Mouse (Mus musculus) left cerebral cortex, adult 8-10 months (tissue): ENCODE data around the gene Pkp2. TPM values are rescaled to one million over a fixed set of nuclear protein-coding genes. Genes with fewer than 3 reads are reported as not detected.
"Not testable (repeated sequence)": the region's sequence is repeated elsewhere in the genome, so short reads cannot be mapped to it uniquely, and the experiment has no call there.

Experiments
- DNase-seq, 2 experiments: peaks; one replicate each; pipeline ENCODE4 v3.0.0; 2022; ENCODE audit warnings: low spot score in 2 of 2
- total RNA-seq, 4 experiments: library from RNA; stranded (reverse); gene quantifications; 2 replicates each; pipeline ENCODE4 v1.2.4; 2022

Pkp2 gene
- total RNA-seq = 1 to 10 TPM; 5.6 to 6.4 (median 6.0) TPM

DNA sequence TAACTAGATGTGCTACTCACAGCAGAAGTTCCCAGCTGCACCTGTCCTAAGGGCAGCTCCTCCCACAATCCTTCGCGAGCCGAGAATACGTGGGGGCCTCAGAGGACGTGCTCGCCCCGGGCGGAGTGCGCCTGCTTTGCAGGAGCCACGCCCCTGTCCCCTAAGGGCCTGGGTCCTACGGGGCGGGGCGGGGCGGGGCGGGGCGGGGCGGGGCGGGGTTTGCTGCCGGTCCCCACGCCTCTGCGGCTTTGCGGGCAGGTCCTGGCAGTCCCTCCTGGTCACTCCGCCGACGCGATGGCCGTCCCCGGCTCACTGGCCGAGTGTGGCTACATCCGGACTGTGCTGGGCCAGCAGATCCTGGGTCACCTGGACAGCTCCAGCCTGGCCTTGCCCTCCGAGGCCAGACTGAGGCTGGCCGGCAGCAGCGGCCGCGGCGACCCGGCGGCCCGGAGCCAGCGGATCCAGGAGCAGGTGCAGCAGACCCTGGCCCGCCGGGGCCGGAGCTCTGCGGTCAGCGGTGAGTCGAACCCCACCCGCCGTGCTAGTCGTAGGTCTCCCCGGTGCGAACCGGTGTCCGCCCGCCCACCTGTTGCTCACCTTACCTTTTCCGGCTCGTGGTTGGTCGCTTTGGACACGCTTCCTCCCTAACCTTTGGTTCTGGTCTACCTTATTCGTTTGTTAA, at the start of gene Pkp2:
Pkp2 (plus strand) TSS at position 240 of the 682 bp plus-strand sequence.
- peak; percentile 17 to 22 for DNase-seq

DNA sequence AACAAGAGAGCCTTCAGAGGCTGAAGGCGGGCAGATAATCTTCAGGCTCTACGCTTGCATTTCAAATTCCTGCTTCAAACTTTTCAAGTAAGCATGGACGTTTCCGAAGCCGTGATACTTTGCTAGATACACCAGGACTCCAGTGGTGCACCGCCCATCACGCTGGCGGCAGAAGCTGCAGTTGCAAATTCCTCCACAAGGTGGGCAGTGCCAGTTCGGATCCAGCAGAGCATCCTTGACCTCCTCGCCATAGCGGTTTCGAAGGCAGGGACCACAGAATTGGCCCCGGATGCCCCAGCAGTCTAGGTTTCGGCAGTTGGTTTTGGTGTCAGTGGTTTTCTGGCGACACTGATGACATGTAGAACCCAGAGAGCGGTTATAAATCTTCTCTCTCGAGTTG, 15.7 kb upstream of the Pkp2 start:
- no peak for DNase-seq

DNA sequence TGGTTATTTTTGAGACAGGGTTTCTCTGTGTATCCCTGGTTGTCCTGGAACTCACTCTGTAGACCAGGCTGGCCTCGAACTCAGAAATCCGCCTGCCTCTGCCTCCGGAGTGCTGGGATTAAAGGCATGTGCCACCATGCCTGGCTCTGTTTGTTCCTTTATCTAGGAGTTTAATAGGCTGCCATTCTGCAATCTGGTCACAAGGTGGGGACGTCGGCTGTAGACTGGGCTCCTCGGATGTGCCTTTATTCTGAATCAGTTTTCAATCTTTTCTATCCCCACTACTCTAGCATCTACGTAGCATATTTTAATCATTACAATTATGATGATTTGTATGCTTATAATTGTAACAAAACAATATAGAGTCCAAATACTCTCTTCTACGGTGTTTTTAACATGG, 11.1 kb upstream of the Pkp2 start:
- peak in 1 of 2 experiments; percentile 9 for DNase-seq

DNA sequence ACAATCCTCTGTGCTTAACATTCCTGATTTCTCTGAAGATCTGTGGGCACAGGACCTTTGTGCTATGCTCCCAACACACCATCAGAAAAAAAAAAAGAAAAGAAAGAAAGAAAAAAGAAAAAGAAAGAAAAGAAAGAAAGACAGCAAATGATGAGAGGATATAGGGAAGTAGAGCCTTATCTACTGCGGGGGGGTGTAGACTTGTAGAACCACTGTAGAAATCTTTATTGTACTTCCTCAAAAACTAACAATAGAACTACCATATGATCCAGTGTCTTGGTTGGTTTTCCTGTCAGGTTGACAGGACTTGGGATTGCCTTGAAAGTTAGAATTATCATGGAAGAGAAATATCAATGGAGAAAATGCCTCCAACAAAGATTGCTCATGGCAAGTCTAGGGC, 8.5 kb upstream of the Pkp2 start:
- no peak for DNase-seq

DNA sequence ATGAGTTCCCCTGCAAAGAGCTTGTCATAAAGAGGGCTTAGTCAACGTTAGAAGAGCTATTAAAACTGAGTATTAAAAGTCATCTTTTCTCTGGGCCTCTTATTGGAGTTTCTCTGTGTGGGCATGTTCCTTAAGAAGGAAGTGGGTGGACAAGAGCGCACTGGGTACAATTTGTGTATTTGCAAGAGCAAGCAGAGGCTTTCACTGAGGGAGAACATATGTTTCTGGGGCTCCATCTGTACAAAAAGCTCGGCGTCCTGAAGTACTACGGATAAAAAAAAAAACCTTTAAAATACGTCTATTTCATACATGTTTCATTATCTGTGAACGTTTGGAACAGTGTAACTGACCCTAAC, 417 bp upstream of the Pkp2 start:
- peak in 1 of 2 experiments; percentile 13 for DNase-seq

DNA sequence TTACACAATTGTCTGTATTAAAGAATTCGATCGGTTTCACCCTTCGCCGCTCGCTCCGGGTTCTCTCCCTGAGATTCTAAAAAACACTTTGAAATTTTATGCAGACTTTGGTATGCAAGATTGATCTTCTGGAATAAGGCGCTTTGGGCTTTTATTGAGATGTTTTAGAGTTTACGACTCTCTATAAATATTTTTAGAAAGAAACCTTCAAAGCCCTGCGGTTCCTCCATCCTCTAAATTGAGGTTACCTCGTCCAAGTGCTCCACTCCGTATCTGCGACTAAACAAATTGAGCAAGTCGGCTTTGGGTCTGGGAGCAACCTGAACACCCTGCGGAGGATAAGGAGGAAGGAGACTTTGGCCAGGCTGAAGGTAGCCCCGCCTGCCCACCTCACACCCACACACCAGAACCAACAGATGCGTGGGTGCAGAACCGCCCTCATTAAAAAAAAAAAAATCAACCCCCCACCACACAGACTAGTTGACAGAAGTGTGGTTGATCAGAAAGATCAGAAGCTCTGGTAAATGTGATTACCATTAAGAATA, 715 bp downstream of the Pkp2 start:
- no peak for DNase-seq

DNA sequence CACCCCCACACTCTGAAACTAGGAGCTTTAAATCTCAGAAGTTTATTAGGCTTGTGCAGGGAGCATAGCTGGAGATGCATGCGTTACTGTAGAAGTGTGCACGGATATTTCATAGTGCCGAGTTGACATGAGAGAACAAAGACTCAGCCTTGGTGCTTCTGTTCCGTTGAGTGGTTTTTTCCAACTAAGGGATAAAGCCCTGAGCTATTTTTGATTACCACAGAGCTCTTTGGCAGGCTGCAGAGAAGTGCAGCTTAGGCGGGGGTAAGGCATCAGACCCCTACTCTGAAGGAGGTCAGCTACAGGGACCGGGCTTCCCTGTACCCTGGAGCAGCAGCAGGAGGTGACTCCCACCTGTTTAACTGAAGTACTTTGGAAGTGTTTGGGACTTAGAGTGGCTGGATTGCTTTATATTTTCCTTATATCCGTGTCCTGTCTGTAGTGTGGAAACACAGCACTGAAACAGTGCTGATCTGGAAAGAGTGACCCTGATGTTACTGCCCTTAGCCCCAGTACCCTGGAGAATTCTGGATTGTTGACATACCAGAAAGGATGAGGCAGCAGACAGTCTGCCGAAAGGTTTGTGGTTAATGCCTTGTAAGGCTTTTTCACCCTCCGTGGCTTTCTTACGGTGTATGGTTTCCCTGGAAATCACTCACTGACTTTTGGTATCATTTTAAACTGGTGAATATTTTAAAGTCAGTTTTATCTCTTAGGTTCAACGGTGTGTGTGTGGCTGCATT, 2.7 kb downstream of the Pkp2 start:
- DNase-seq = no peak

DNA sequence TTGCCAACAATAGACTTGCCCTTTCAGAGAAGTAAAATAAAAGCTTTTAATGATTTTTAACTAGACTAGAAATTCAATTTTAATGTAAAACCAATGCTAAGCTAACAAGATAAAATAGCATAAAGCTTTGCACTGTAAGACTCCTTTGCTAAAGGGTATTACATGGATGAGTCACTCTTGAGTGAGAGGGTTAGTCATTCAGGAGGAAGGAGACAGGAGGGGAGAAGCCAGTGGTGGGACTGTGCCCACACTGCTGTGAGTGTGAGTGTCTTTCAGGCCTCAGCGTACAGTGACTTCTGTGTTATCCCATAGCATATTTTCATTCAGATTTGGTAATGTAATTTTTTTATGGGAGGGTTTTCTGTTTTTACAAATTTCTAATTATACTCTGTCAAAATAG, 3.8 kb downstream of the Pkp2 start:
- DNase-seq = peak in 1 of 2 experiments; percentile 11

DNA sequence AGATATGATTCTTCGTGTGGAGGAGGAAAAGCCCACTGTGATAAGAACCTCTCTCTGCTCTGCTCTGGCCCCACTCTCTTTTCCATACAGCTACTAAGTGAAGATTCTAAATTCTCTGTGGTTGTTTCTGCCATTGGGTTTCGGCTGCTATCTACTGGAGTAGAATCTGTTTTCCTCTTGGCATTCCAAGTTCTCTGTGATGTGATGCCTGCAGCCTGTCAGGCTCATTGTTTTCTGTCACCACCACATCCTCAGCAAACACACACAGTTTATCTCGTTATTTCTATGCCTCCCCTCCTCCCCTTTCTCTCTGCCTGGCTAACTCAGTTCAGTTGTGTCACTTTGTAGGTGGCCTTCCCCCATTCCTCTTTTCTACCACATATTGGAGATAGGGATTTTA, 6.7 kb downstream of the Pkp2 start:
- no peak for DNase-seq

DNA sequence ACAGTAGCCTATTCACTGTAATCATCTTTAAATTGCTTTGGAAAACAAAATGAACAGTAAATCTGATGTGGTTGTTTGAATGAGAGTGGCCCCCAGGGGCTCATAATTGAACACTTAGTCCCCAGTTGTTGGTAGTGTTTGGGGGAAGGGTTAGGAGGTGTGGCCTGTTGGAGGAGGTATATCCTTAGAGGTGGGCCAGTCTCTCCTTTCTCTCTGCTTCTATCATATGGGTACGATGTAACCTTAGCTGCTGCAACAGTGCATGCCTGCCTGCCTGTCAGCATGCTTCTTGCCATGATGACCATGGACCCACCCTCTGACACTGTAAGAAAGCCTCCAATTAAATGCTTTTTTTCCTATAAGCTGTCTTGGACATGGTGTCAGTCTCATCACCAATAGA, 9.5 kb downstream of the Pkp2 start:
- no peak for DNase-seq

DNA sequence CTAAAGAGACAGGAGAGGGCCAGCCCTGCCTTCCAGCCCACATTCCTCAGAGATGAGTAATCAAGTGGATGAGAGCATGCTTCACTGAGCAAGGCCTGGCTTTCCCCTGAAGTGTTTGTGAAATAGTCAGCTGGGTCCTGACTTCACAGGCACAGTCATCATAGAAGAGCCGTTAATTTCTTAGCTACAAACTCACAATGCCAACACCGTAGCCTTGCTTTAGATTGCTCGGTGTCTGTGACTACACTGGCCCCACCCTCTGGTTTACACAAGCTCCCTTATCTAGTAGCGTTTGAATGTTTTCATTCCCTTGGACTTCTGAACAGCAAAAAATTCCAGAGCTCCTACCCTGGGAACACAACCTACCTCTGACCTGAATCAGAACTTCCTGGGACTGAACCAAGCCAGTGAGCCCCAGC, 11.4 kb downstream of the Pkp2 start:
- DNase-seq = no peak

DNA sequence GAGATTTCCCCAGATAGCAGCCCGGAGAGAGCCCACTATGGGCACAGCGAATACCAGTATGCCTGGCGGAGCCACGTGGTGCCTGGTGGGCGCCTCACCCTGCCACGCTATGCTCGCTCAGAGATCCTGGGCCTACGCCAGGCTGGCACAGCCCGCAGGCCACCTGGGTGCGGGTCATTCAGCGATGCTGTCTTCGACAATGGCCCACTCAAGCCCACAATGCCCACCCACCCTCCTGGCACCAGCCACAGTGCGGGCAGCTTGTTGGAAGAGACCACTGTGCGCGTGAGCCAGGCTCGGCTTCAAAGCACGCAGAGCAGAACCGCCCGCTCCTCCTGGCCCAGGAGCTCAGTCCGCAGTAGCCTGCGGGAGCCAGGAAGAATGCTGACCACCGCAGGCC, 12.7 kb downstream of the Pkp2 start:
- DNase-seq = peak in 1 of 2 experiments; percentile 36

DNA sequence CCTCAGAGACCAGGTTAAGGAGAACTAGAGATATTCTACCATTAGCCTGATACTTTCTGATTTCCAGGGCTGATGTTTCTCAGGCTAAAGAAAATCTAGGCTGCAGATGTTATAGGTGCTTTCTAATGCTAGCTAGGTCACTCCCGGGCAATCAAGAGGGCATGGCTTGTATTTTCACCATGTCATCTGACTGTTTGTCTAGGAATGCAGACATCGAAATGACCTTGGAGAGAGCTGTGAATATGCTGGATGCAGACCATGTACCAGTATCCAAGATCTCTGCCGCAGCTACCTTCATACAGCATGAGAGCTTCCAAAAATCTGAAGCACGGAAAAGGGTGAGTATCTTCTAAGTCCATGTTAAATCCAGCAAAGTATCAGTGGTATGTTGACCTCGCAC, 17.3 kb downstream of the Pkp2 start:
- DNase-seq = no peak

DNA sequence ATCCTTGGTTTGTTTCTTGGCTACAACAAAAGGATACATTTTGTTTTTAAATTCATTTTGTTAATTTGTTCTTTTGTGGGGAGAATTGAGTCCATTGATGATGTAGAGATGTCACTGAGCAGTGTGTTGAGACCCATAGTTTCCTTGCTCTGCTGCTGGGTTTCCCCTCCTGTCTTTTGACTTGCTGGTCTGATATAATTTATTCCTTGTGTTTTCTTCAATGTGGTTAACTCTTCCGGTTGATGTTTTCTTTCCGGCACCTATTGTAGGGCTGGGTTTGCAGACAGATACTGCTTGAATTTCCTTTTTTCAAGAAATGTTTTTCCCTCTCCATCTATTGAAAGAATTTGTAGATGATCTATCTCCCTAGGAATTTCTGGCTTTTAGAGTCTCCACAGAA, 20.8 kb downstream of the Pkp2 start:
- no peak for DNase-seq

DNA sequence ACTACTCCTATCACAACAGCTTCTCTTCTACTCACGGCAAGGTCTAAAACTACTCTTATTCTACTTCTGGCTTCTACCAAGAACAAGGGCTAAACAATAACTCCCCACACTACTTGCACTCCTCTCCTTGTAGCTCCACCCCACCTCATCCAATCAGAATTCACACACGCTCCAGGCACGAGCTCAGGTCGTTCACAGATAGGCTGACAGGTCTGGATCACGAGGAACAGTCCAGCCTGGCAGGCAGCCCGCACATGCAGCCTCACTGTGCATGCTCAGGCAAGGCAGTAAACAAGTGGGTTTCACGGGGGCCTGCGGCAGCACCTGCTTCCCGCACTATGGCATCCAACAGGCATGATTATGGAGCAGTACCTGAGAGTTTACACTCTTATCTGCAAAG, 23.6 kb downstream of the Pkp2 start:
- DNase-seq = not testable (repeated sequence)

DNA sequence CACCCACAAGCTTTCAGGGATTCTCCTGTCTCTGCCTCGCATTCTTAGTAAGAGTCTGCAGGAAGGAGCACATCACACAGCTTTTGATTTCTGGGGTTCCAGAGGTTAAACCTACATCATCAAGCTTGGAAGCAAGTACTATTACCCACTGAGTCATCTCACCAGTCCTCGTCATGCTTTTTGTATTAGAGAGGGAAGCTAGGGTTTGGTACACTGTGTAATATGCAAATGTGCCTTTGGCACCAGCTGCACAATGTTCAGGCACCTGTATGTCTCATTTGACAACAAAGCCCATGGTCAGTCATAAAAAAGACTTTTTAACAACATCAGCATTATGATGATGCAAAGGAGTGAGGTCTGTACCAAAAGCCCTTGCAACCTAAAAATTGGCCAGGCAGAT, 25.2 kb downstream of the Pkp2 start:
- DNase-seq = no peak

DNA sequence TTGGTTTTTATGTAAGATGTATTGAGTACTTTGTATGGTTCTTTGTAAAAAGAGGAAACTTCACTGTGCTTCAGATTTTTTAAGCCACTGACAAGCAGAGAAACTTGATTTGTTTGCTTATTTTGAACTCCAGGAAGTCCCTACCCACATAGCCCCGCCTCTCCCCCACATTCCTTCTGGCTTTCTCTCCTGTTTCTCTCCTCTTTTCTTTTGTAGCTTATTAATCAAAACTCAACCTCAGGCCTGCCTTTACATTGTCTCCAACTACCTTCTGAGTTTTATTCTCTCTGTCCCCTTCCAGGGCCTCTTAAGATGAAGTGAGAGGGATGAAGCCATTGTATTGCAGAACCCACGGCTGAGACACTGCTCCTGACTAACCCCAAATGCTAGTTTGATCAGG, 31.6 kb downstream of the Pkp2 start:
- DNase-seq = no peak

DNA sequence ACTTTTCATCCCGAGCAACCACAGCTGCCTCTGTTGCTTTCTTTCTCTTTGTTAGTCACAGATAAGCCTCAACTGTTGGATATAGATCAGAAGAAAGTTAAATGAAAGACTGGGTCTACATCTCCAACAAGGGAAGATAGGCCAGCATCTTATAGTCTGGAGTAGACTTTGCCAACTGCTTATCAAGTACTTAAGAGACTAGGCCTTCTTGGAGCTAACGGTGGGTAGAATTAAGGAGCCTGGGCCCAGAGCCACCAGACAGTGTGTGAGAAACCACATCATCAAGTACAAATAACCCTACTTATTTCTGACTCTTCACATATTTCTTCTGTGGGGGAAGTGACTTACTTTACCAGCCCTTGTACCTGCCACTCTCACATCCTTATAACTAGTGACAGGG, 37.4 kb downstream of the Pkp2 start:
- no peak for DNase-seq

DNA sequence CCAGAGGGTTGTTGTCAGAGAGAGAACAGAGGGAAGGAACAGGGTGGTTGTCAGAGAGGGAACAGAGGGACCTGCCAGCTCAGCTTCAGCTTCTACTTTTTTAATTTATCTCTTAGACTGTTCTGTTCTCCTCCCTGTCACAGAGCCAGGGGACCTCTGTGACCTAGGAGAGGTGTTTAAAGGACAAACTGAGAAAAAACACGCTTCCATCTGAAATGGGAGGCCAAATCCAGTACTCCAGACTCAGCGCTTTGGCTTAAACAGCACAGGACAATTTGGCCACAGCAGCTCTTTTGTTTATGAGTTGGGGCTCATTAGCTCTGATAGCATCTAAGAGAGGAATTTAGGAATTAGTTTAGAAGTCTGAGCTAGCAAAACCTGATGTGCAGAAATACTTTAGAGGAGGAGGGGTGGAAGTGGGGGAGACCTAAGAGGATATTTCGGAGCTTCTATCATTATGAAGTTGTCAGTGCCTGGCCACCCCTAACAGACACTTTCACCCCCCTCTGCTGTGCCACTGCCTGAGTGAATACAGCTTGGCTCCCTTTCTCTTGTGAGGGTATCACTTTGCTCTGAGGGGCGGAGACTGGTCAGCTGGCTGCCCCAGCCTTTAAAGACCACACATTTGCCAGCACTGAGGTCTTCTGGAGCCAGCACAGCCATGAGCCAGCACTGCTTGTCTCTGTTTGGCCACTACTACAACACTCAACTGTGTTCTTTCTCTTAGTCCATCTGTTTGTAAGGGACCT, 40.4 kb downstream of the Pkp2 start:
- no peak for DNase-seq

DNA sequence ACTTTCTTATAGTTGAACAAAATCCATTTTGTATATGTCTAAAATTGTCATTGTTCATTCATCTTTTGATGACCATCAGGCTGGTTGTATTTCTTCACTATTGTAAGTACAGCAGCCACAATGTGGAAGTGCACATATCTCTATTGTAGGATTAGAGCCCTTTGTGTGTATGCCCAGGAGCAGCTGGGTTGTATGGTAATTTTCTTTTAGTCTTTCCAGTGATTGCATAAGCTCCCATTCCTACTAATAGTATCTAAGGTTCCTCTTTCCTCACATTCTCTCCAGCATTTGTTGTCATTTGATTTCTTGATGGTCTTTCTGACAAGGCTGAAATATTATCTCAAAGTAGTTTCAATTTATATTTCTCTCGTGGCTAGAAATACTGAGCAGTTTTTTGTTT, 42.1 kb downstream of the Pkp2 start:
- DNase-seq = no peak

DNA sequence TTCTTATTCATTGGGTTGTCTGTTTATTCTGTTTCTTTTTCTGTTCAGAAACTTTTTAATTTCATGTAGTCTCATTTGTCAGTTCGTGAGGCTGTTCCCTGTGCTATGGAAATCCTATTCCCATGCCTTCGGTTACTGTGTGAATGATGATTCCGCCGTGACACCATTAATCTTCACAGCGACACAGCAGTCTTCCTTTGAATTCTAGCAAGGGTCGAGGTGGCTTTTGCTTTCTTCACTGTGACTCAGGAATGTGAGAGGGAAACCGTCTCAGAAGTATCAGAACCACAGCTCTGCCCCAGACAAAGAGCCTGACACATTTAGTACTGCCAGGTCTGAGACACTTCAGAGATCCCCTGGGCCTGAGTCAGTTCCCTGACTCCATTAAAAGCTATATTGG, 42.8 kb downstream of the Pkp2 start:
- no peak for DNase-seq

DNA sequence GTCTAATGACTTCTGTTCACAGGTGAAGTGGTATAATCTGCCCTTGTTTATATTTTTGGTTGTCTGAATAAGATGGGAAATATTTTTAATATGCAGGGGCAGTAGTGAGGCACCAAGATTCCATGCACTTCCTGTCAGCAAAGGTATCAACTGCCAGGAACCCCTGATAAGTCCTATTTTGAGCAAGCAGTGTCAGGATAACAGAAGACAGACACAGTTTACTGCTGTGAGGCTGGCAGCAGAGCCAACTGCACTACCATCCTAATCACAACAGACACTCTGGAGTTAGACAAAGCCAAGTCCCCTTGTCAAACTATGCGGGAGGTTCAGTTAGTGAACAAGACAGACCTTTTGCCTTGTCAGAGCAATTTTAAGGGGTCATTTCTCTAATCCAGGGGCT, 43.6 kb downstream of the Pkp2 start:
- no peak for DNase-seq
